Mouse (Mus musculus): ENCODE data around the gene Plekha7.

The Plekha7 gene

DNA sequence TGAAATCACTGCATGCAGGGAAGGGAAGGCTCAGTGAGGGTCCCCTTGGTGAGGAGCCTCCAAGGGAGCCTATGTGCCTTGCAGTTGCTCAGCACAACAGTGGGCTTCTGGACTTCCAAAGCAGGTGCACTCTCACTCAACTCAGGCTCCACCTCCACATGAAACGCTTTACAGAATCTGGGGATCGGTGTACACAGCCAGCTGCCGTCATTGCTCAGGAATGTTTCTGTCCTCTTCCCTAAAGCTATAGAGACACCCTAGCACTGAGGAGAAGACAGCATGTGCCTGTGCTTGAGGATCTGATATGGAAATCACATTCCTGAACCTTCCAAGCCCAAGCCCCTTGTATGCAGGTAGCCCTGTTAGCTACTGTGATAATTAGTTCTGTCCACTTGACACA lies 120.7 kb downstream of the Plekha7 start:
- DNase-seq (ENCODE audit: low spot score), result no peak

DNA sequence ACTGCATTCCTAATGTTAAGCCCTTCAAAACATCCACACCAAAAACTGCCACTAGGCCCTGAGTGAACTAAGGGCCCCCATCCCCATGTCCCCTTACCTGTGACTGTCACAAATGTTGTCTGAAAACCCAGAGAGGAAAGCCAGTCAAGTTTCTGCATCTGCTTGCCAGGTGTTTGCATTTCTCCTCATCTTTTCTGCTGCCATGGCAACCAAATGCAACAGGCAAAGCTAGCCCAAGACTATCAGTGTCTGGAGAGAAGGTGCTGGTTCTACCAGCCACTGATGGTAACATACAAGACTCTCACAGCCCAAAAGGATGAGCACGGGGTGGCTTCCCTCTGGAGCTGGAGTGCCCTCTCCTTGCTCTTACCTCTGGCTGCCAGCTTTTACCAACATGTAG lies 121.3 kb downstream of the Plekha7 start:
- DNase-seq (ENCODE audit: low spot score), result no peak

DNA sequence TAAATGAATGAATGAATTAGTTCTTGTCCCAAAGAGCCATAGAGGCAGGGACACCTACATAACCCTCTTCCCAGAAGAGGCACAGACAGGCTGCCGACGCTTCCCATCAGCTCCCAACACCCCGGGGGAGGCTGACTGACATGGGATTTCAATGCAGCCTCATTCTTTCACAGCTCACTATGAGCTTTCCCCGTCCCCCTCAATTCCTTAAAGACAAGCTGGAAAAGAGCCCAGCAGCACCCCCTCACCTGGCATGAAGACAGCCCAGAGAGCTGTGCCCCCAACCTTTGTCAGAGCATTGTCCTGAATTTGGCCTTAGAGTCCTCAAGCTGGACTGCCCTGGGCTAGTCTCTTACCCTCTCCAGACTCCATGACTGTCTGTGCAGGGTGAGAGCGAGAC lies 122.0 kb downstream of the Plekha7 start:
- no peak for DNase-seq (ENCODE audit: low spot score)

DNA sequence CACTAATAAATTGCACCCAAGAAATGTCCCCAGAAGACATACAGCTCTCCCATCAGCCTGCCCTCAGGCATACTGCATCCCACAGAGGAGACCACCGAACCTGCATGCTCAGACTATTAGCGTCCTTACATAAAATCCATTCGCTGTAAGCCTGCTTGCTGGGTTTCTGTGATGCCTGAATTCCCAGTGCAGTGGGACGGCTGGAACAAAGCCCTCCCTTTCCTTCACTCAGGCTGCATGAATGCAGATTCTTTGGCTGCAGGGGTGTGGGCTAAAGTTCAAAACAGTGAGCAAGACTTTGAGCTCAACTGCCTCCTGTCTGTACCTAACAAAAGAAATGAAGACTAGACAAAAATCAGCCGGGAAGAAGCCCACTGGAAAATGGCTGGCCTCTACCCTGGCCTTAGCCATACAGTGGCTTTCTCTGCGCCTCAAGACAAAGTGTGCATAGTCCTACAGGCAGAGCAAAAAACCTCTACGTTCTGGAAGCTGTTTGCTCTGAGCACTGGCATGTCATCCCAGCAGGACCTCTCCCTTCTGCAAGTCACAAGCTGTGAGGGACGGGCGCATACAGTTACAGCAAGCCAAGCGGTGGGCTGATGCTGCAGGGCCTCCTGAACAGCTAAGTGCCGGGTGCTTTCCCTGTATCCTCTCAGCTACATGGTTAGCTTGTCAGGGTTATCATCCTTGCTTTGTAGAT lies 123.7 kb downstream of the Plekha7 start:
- no peak for DNase-seq (ENCODE audit: low spot score)

DNA sequence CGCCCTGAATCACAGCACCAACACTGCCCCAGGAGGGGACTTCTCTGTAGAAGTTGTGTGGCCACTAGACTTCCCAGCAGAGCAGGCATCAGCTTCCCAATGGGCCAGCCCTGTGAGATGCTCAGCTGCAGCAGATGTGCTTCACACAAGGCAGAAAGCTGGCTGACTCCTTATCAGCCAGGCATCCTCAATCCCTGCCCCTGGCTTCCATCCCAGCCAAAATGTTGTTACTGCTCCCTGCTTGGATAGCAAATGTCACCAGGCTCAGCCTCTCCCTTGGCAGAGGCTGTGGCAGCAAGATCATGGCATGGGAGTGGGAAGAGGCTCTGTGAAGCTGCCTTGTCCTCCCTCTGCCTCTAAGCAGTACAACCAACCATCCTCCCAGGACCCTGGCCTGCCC lies 125.7 kb downstream of the Plekha7 start:
- no peak for DNase-seq (ENCODE audit: low spot score)

DNA sequence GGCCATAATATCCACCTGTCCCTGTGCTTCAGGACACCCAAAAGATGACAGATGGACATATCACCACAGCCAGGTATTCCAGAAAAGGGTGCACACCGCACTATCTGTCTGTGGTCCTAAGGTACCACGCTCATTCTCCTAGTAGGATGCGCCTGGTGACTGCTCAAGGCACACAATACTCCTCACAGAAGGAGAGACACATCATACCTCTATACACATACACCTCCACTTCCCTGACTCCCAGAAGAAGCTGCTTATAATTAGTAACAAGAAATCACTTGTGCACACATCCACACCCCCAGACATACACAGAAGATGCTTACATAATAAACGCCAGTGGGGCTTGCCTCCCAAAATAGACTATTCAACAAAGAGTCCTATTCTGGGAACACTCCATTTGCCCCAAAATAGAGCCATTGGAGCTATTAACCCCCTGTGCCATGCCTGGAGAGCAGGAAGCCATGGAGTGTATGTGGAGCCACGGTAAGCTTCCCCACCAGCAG lies 126.7 kb downstream of the Plekha7 start:
- no peak for DNase-seq (ENCODE audit: low spot score)

DNA sequence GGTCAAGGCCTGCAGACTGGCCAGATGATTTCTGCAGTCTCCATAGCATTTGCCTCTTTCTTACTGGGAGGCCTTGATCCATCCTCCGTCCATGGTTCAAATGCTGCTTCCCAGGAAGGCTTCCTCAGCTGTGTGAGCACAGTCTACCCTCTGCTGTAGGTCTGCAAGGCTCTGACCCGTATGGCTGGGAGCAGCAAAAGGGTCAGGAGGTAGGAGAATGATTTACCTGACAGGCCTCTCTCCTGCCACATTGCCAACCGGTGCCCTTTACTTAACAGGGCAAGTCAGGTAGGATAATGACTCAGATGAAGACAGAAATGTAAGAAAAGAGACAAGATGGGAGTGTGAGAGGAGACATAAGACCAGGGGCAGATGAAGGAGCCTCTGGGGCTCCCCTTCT lies 129.3 kb downstream of the Plekha7 start:
- no peak for DNase-seq (ENCODE audit: low spot score)

DNA sequence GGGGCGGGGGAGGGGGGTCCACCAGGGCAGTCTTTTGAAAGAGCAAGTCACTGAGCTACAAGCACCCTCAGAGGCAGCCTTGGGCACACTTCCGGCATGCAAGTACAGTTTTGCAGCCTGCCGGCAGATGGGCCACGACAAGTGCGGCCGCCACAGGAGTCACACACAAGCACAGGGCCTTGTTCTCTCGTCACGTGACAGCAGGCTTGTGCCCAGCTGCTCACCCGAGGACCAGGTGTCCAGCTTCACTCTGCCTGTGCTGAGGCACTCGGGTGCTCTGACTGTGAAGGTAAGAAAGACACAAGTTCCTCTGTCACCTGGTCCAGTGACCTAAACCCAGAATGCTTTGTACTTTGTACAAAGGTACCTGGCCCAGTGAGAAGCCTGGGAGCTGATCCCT lies 135.4 kb downstream of the Plekha7 start:
- no peak for DNase-seq (ENCODE audit: low spot score)

DNA sequence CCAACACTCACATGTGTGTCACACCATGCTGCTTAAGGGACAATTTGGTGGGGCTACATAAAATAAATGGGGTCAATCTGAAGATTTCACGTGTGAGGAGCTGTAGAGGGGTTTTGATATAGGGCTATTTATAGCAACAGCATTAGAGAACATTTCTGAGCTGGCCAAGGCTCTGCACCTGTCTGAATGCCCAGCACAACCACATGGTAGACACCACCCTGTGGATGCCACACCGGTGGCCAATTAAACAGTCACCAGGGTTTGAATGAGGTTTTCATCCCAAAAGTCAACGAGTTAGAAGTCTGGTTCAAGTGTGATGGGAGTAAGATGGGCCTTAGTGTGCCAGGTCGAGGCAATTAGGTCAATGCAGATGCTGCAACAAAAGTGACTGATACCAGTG lies 138.8 kb downstream of the Plekha7 start:
- DNase-seq (ENCODE audit: low spot score), result no peak

DNA sequence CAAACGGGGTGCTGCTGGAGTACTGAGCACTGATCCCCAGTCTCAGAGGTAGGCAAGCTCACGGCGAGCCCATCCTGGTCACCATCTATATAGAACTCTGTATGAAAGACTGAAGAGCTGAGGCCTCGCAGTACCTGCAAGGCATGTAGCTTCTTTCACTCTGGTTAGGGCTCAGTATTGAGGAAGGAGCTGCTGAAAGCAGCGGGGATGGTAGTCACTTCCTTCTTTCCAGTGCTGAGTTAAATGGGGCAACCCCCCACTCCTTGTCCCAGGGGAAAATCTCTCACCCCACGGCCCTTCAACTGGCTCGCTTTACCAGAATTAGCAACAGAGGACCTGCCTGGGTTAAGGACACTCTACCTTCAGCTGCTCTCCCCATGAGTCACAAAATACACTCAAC lies 140.0 kb downstream of the Plekha7 start:
- DNase-seq (ENCODE audit: low spot score), result no peak

DNA sequence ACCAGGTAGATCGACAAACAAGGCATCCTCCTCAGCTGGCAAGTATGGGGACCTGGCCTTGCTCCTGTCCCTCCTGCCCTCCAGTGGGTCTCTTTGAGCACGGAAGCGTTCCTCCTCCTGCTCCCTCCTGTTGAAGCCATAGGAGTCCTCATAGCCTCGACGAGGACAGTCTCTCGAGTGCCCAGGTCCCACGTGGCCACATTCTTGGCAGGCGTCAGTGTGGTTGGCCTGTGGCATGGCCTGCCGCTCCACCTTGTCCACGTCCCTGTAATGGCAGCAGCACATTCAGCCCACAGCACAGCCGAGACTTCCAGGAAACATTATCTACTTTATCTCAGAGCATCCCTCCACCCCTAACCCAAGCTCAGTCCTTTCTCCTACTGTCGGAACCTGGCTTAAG lies 143.9 kb downstream of the Plekha7 start:
- DNase-seq (ENCODE audit: low spot score), result no peak

DNA sequence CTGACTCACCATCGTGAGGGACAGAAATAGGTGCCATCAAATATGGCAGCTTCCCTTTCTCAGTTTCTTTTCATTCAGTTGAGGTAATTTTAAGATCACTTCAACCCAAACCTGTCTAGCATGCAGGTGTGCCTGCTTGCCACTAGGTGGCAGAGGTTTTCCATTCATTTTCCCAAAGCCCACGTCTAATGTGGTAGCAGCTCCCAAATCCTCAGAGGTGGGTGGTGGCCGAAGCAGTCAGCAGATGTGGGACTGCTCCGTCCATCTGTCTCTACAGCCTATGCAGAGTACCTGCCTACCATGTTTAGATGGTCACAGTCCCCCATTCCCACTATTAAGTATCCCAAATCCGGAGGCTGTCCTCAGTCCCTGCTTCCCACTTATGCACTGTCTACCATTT lies 146.6 kb downstream of the Plekha7 start:
- no peak for DNase-seq (ENCODE audit: low spot score)

DNA sequence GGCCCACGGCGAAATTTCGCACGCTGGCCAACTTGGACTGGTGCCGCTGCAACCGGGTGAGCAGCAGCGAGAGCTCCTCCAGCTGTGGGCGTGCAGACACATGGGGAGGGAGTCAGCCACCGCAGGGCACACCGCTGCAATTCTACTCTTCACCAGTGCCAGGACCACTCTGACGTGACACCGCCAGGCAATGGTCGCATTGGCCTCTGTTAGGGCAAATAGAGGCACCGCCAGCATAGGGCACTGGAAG lies 151.4 kb downstream of the Plekha7 start:
- DNase-seq (ENCODE audit: low spot score), result no peak

DNA sequence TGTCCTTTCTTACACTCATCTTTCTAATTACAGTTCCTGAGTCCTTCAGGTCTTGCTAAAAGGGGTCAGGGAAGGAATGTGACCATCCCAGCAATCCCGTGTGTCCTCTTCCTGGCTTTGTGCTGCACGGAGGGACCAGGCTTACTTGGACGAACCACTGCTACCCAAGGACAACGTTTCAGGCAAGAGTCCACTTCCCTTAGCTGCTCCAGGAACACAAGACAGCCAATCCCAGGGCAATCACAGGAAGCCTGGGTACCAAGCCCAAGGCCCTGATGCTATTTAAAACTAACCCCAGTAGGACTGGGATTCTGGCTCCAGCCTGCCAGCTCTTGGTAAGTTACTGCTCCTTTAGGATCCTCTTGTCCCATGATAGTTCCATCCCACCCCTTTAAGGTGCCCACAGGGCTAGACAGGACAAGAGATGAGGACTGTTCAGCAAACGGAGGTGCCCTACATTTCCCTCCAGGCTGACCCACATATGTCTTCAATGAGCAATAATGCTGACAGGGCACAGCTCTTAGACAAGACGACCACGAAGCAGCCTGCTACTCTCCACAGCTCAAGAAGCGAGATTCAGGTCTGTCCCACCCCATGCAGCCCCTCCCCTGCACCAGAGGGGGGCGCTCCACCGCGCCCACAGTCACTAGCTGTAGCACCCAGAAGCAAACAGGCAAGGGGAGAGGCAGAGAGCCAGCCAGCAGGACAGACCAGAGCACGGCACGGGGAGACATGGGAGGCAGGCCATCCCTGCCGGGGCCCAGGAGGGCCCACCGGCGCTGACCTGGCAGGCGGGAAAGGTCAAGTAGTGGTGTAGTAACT lies 151.9 kb downstream of the Plekha7 start:
- no peak for DNase-seq (ENCODE audit: low spot score)

DNA sequence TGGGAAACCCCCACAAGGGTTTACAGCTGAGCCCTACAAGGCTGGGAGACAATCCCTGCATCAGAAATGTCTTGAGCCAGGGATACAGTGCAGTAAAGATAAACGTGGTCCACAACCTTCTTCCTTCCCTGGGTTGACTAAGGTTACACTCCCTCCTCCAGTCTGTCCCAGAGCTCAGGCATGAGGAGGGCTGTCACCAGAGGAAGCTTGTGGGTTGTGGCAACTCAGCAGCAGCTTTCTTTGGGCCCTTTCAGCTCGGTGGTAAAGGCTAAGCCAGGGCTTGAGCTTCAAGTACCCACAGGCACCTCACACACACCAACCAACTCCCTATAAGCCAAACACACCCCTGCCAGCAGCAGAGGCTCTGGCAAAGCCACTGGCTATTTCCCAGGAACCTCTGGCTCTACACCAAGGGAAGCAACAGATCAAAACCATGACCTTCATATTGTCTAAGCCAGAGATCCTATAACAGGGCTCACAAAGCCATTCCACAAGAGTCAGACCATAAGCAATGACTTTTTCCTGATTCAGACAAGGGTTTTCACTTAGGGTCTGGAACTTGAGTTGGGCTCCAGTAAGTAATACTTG lies 154.3 kb downstream of the Plekha7 start:
- no peak for DNase-seq (ENCODE audit: low spot score)

DNA sequence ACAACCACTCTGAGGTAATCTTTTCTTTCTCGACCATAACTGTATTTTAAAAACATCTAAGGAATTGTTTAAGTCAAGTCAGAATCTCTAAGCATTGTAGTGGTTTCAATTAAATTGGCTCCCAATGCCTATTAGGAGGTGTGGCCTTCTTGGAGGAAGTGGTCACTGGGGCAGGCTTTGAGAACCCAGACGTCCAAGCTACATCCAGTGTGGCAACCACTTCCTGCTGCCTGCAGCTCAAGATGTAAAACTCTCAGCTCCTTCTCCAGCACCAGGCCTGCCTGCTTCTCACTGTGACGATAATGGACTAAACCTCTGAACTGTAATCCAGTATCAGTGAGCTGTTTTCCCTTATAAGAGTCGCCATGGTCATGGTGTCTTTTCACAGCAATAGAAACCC lies 158.6 kb downstream of the Plekha7 start:
- DNase-seq (ENCODE audit: low spot score), result no peak

DNA sequence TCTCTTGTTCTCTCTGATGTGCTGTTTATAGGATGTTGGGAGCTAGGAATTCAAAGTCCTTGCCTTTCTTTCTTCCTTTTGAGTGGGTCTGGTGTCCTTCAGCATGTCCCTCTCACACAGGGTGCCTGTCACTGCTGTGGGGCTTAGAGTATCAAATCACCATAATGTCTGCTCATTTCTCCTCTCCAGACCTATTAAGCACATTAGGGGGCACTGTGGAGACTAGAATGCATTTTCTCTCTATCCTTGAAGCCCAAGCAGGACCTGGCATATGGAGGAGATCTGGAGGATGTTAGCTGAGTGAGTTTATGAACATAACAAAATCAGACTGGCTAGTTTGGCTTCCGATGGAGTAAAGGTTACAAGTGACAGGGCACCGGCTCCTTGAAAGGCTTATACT lies 161.1 kb downstream of the Plekha7 start:
- no peak for DNase-seq (ENCODE audit: low spot score)

DNA sequence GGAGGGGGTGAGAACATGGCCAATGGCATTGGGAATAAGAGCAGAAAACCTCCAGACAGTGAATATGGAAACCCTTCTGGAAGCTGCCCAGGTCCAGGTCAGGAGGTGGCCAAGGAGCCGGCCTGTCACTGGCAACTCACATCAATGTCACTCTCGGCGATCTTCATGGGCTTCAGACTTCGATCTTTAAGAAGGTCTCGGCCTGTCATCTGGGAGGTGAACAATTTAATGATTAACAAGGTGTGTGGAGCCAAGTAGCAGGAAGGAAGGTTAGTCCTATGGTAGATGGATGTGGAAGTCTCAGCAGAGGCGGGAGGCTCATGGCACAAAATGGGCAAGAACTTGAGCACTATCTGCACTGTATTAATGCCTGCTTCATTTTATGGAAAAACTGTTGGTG lies 163.1 kb downstream of the Plekha7 start:
- DNase-seq (ENCODE audit: low spot score), result no peak

DNA sequence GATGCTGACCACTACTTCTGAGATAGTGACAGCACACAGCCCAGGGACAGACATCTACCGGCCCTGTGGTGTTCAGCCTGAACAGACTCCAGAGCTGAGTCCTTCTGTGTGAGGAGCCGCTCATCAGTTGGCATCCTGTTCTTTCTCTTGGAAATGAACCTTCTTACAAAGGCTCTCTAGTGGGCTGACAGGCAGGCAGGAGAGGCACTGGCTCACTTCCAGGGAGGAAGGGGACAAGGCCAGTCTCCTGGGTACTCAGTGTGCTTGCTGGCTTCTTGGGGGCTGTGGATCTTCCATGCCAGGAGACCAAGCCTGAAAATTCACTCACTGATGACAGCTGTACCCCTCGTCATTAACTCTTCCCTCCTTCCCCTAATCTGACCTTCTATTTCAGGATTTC lies 170.5 kb downstream of the Plekha7 start:
- no peak for DNase-seq (ENCODE audit: low spot score)

DNA sequence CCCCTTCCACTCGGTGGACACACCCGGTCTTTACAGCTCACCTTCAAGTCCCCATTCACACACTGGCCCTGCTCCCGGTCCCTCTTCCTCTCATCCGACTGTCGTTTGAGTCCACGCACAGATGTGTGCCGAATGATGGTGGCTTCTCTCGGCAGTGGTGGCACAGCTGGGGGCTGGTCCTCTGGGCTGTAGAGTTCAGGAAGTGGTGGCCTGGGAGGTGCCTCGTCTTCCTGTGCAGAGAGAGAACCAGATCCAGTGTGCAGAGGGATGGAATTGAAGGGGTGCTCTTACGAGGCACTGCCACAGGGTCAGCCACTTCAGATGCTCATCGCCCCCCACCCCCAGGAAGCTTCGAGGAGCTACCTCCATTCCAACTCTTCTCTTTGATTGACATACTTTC lies 171.0 kb downstream of the Plekha7 start:
- no peak for DNase-seq (ENCODE audit: low spot score)

DNA sequence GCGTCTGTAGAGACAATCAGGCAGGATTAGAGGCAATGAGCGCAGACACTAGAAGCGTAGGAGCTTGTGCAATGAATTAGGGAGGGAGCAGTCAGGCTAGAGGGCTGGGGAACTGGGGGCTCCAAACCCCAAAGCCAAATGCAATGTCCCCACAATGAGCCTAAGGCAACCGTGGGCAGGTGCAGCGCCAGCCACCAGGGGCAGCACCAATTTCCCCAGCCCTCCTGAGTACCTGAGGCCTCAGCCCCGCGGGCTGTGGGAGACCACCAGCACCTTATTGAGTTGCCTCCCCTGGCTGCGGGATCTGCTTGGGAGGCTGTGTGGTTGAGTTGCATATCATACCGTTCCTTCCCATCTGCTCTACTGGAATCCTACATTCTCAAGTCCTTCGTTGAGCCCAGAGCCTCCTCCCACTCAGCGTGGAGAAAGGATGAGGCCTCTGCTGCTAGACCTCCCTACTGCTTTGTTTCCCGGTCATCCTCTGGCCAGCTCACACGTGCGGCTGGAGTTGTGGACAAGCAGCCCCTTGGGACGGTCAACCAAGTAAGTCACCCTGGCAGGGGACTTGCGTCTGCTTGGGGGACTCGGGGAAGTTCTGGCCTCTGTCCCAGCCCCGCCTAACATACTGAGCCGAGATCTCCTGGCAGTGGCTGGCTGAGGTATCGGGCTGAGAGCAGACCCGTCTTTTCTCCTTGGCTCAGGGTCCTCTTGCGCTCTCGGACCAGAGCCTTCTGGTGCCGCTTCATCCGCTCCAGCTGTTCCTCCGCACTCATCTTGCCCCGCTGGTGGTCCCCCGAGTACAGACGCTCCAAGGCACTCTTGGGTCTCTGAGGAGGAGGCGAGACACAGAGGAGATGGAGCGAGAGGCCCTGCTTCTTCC lies 173.5 kb downstream of the Plekha7 start:
- no peak for DNase-seq (ENCODE audit: low spot score)

DNA sequence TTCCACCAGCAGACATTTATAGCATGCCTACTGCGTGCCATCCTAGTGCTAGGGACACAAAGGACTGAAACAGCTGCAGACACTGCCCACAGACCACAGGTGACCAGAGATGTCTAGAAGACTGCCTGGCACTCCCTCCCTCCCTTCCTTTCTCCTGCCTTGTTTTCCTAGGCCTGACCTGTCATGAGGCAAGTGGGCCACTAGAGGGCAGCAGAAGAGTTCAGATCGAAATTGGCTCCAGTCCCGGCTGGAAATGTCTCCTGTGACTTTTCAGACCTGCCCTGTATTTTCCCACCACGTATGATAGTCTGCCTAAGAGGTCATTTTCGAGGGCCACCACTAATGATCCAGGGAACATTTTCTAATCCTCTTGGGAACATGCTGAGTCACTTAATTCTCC lies 176.1 kb downstream of the Plekha7 start:
- DNase-seq (ENCODE audit: low spot score), result peak; percentile 43

DNA sequence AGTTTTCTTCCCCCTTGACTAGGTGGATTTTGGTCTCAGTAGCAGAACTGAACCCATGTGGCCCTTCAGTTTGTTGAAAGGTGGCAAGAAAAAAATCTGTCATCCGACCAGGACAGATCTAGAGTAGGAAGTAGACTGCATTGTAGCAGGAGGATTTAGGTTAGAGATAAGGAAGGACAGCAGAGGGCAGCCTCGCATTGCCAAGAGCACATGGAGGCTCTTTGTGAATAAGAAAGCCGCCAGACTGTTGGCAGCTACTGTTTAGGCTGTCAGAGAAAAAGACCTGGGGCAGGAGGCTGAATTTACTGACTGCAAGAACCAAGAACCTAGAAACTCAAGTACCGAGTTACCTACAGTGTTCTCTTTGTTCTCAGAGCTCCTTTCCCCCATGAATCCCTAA lies 176.8 kb downstream of the Plekha7 start:
- DNase-seq (ENCODE audit: low spot score), result no peak

Data from T-cell, adult 2 months (primary cell).